Mouse (Mus musculus): ENCODE measurements around the gene Psmb3. TPM values are rescaled to one million over a fixed set of nuclear protein-coding genes. Genes with fewer than 3 reads are reported as not detected.

Gene Psmb3
- total RNA-seq, 2 experiments from 2014 or later, result 116 to 125 TPM

GRCm38 (mm10) chr11:97665431-97665830 is 37.8 kb upstream of the Psmb3 start:
- intact Hi-C loops (cut with DNase I), result no loop called here
- no peak for DNase-seq (ENCODE audit: low spot score in 2 of 2)

GRCm38 (mm10) chr11:97666221-97666620 is 37.0 kb upstream of the Psmb3 start:
- no peak for DNase-seq (ENCODE audit: low spot score in 2 of 2)
- intact Hi-C loops (cut with DNase I), result no loop called here

GRCm38 (mm10) chr11:97666794-97667193 is 36.4 kb upstream of the Psmb3 start:
- intact Hi-C loops (cut with DNase I), result no loop called here
- no peak for DNase-seq (ENCODE audit: low spot score in 2 of 2)

- no peak for DNase-seq (ENCODE audit: low spot score in 2 of 2)
- intact Hi-C loops (cut with DNase I), result no loop called here
Measured at GRCm38 (mm10) chr11:97668160-97668559, 35.0 kb upstream of the Psmb3 start.

GRCm38 (mm10) chr11:97669268-97669667 is 33.9 kb upstream of the Psmb3 start:
- intact Hi-C loops (cut with DNase I), result no loop called here
- DNase-seq (ENCODE audit: low spot score in 2 of 2), result peak; percentile 39 to 44

GRCm38 (mm10) chr11:97669829-97670228 is 33.4 kb upstream of the Psmb3 start:
- DNase-seq (ENCODE audit: low spot score in 2 of 2), result peak in 1 of 2 experiments; percentile 51

GRCm38 (mm10) chr11:97670234-97671176 is 32.7 kb upstream of the Psmb3 start:
- intact Hi-C loops (cut with DNase I), result no loop called here
- DNase-seq (ENCODE audit: low spot score in 2 of 2), result peak; percentile 30 to 53

More at GRCm38 (mm10) chr11:97669829-97670228, 33.4 kb upstream of the Psmb3 start:
- intact Hi-C loops (cut with DNase I), result no loop called here

- intact Hi-C loops (cut with DNase I), result no loop called here
Measured at GRCm38 (mm10) chr11:97671177-97671527, 32.0 kb upstream of the Psmb3 start.

GRCm38 (mm10) chr11:97673148-97673547 is 30.1 kb upstream of the Psmb3 start:
- intact Hi-C loops (cut with DNase I), result no loop called here
- DNase-seq (ENCODE audit: low spot score in 2 of 2), result no peak

More at GRCm38 (mm10) chr11:97671177-97671527, 32.0 kb upstream of the Psmb3 start:
- no peak for DNase-seq (ENCODE audit: low spot score in 2 of 2)

GRCm38 (mm10) chr11:97676050-97676754 is 27.0 kb upstream of the Psmb3 start:
- intact Hi-C loops (cut with DNase I), result no loop called here
- no peak for DNase-seq (ENCODE audit: low spot score in 2 of 2)

GRCm38 (mm10) chr11:97677381-97677780 is 25.8 kb upstream of the Psmb3 start:
- intact Hi-C loops (cut with DNase I), result no loop called here
- no peak for DNase-seq (ENCODE audit: low spot score in 2 of 2)

GRCm38 (mm10) chr11:97677842-97678241 is 25.4 kb upstream of the Psmb3 start:
- intact Hi-C loops (cut with DNase I), result no loop called here
- DNase-seq (ENCODE audit: low spot score in 2 of 2), result no peak

- DNase-seq (ENCODE audit: low spot score in 2 of 2), result no peak
- intact Hi-C loops (cut with DNase I), result no loop called here
Measured at GRCm38 (mm10) chr11:97678301-97678700, 24.9 kb upstream of the Psmb3 start.

- intact Hi-C loops (cut with DNase I), result no loop called here
- no peak for DNase-seq (ENCODE audit: low spot score in 2 of 2)
Measured at GRCm38 (mm10) chr11:97680430-97680829, 22.8 kb upstream of the Psmb3 start.

- intact Hi-C loops (cut with DNase I), result no loop called here
- no peak for DNase-seq (ENCODE audit: low spot score in 2 of 2)
Measured at GRCm38 (mm10) chr11:97682504-97683055, 20.6 kb upstream of the Psmb3 start.

GRCm38 (mm10) chr11:97684063-97684680 is 19.0 kb upstream of the Psmb3 start:
- DNase-seq (ENCODE audit: low spot score in 2 of 2), result no peak
- intact Hi-C loops (cut with DNase I), result no loop called here

- intact Hi-C loops (cut with DNase I), result no loop called here
- no peak for DNase-seq (ENCODE audit: low spot score in 2 of 2)
Measured at GRCm38 (mm10) chr11:97684766-97685165, 18.4 kb upstream of the Psmb3 start.

GRCm38 (mm10) chr11:97685613-97686321 is 17.4 kb upstream of the Psmb3 start, which contains the start of gene Cisd3:
Gene Cisd3, plus strand, starts transcription at chr11:97685826.
- DNase-seq (ENCODE audit: low spot score in 2 of 2), result peak; percentile 90
- intact Hi-C loops (cut with DNase I), result no loop called here

GRCm38 (mm10) chr11:97686322-97686908 is 16.8 kb upstream of the Psmb3 start:
- no peak for DNase-seq (ENCODE audit: low spot score in 2 of 2)
- intact Hi-C loops (cut with DNase I), result no loop called here

Data from left cerebral cortex, postnatal 36 days (tissue).